Mouse (Mus musculus): ENCODE results near the gene Sf3a1. TPM values are rescaled to one million over a fixed set of nuclear protein-coding genes. Genes with fewer than 3 reads are reported as not detected.

The Sf3a1 gene
- polyA plus RNA-seq, 1 experiment from 2014 or later: 68.7 TPM

GRCm38 (mm10) chr11:4216248-4217000 is 56.3 kb downstream of the Sf3a1 start:
- H3K9ac ChIP-seq: no peak overlapping the region
- H3K36me3 ChIP-seq (ENCODE audit: insufficient read depth): peaks cover 40% of the 10 kb centered on the region; the same call in 1 of the 2 replicates
- no peaks in the 10 kb centered on the region for H3K9me3 ChIP-seq (ENCODE audit: low read depth, low read length)
- DNase-seq (peak; percentile 31), ATAC-seq (ENCODE audit: insufficient read depth) (no peak)
- no peak for TF ChIP-seq CTCF (IDR thresholded peaks at IDR 0.05; ENCODE audit: low read depth)
- H3K27ac ChIP-seq (ENCODE audit: low read depth): 0 out of 2 replicates have a peak overlapping the region, but pooled peaks have one; percentile 9
- no peaks in the 10 kb centered on the region for H3K27me3 ChIP-seq (ENCODE audit: insufficient read depth, low read length)
- no peaks in the 10 kb centered on the region; the same call in 1 of the 2 replicates for H3K4me1 ChIP-seq (ENCODE audit: insufficient read depth)
- no peak overlapping the region for H3K4me2 ChIP-seq
- WGBS: 75% methylated on average over 9 of the region's 9 CpGs
- no peak overlapping the region for H3K4me3 ChIP-seq (ENCODE audit: low read depth, low read length)

DNA sequence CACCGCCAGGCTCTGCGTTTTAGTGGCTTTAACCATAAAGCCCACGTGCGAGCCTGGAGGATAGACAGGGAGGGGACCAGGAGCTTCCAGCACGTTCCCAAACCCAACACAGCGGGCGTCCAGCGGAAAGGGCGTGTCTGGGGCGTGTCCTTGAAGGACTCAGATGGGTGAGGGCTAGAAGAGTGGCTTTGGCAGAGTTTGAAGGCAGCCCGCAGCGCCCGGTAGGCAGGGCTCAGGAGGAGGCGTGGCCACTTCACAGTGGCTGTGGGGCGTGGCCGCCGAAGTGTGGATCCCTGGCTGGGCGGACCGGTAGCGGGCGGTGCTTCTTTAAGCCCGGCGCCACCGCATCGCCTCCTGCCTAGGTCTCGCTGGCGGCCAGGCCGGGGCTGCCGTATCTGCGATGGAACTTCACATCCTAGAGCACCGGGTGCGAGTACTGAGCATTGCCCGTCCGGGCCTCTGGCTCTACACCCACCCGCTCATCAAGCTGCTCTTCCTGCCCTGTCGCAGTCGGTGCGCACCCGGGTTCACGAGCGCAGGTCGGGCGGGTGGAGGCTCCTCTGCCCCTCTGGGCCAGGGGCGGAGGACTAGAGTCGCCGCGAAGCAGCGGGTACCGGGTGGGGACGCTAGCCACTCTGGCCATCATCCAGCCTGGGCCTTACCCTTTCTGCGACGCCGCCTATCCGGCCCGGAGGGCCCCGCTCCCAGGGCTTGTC is 57.9 kb downstream of the Sf3a1 start, which contains the start of gene Castor1:
Castor1 (plus strand) TSS at position 312 of the 716 bp plus-strand sequence.
- Histone ChIP-seq H3K36me3 (ENCODE audit: insufficient read depth) (peaks cover 28% of the 10 kb centered on the region; the same call in 1 of the 2 replicates), H3K9ac (peak within 1 kb of the TSS; percentile 33; the same call in 1 of the 2 replicates), H3K27me3 (ENCODE audit: insufficient read depth, low read length) (no peaks in the 10 kb centered on the region), H3K4me3 (ENCODE audit: low read depth, low read length) (peak within 1 kb of the TSS; percentile 48), H3K9me3 (ENCODE audit: low read depth, low read length) (no peaks in the 10 kb centered on the region), H3K27ac (ENCODE audit: low read depth) (no peak within 1 kb of the TSS), H3K4me2 (peak within 1 kb of the TSS; percentile 90), H3K4me1 (ENCODE audit: insufficient read depth) (no peaks in the 10 kb centered on the region; the same call in 1 of the 2 replicates)
- DNase-seq (peak; percentile 93), ATAC-seq (ENCODE audit: insufficient read depth) (peak; percentile 86)
- no peak for TF ChIP-seq CTCF (IDR thresholded peaks at IDR 0.05; ENCODE audit: low read depth)
- 2% methylated on average over 56 of the region's 56 CpGs for whole genome bisulfite sequencing

- H3K4me1 ChIP-seq (ENCODE audit: insufficient read depth): no peaks in the 10 kb centered on the region; the same call in 1 of the 2 replicates
- H3K36me3 ChIP-seq (ENCODE audit: insufficient read depth): peaks cover 23% of the 10 kb centered on the region; the same call in 1 of the 2 replicates
- no peak for TF ChIP-seq CTCF (IDR thresholded peaks at IDR 0.05; ENCODE audit: low read depth)
- DNase-seq (no peak), ATAC-seq (ENCODE audit: insufficient read depth) (no peak)
- no peaks in the 10 kb centered on the region for H3K27me3 ChIP-seq (ENCODE audit: insufficient read depth, low read length)
- H3K27ac ChIP-seq (ENCODE audit: low read depth): no peak overlapping the region
- H3K9me3 ChIP-seq (ENCODE audit: low read depth, low read length): no peaks in the 10 kb centered on the region
- peak overlapping the region; percentile 33; the same call in 1 of the 2 replicates for H3K9ac ChIP-seq
- 6% methylated on average over 6 of the region's 6 CpGs for WGBS
- H3K4me3 ChIP-seq (ENCODE audit: low read depth, low read length): peak overlapping the region; percentile 48
- H3K4me2 ChIP-seq: peak overlapping the region; percentile 90
Observed at GRCm38 (mm10) chr11:4218637-4219036, 58.5 kb downstream of the Sf3a1 start.

GRCm38 (mm10) chr11:4219317-4219751 is 59.2 kb downstream of the Sf3a1 start:
- 12% methylated on average over 2 of the region's 2 CpGs for WGBS
- H3K4me1 ChIP-seq (ENCODE audit: insufficient read depth): no peaks in the 10 kb centered on the region; the same call in 1 of the 2 replicates
- no peaks in the 10 kb centered on the region for H3K9me3 ChIP-seq (ENCODE audit: low read depth, low read length)
- no peak overlapping the region for H3K4me3 ChIP-seq (ENCODE audit: low read depth, low read length)
- peak; percentile 90 for DNase-seq
- peak; percentile 86 for TF ChIP-seq CTCF (IDR thresholded peaks at IDR 0.05; ENCODE audit: low read depth)
- ATAC-seq (ENCODE audit: insufficient read depth): no peak
- no peak overlapping the region for H3K27ac ChIP-seq (ENCODE audit: low read depth)
- peaks cover 16% of the 10 kb centered on the region; the same call in 1 of the 2 replicates for H3K36me3 ChIP-seq (ENCODE audit: insufficient read depth)
- H3K4me2 ChIP-seq: peak overlapping the region; percentile 90; the same call in 1 of the 2 replicates
- no peaks in the 10 kb centered on the region for H3K27me3 ChIP-seq (ENCODE audit: insufficient read depth, low read length)
- no peak overlapping the region for H3K9ac ChIP-seq

- Histone ChIP-seq H3K4me2 (no peak overlapping the region), H3K4me3 (ENCODE audit: low read depth, low read length) (no peak overlapping the region), H3K36me3 (ENCODE audit: insufficient read depth) (peaks cover 10% of the 10 kb centered on the region; the same call in 1 of the 2 replicates), H3K9ac (no peak overlapping the region), H3K4me1 (ENCODE audit: insufficient read depth) (no peaks in the 10 kb centered on the region; the same call in 1 of the 2 replicates), H3K27me3 (ENCODE audit: insufficient read depth, low read length) (no peaks in the 10 kb centered on the region), H3K9me3 (ENCODE audit: low read depth, low read length) (no peaks in the 10 kb centered on the region), H3K27ac (ENCODE audit: low read depth) (no peak overlapping the region)
- no peak for TF ChIP-seq CTCF (IDR thresholded peaks at IDR 0.05; ENCODE audit: low read depth)
- ATAC-seq (ENCODE audit: insufficient read depth) (no peak), DNase-seq (no peak)
- WGBS: 62% methylated on average over 9 of the region's 9 CpGs
Observed at GRCm38 (mm10) chr11:4219908-4220307, 59.8 kb downstream of the Sf3a1 start.

DNA sequence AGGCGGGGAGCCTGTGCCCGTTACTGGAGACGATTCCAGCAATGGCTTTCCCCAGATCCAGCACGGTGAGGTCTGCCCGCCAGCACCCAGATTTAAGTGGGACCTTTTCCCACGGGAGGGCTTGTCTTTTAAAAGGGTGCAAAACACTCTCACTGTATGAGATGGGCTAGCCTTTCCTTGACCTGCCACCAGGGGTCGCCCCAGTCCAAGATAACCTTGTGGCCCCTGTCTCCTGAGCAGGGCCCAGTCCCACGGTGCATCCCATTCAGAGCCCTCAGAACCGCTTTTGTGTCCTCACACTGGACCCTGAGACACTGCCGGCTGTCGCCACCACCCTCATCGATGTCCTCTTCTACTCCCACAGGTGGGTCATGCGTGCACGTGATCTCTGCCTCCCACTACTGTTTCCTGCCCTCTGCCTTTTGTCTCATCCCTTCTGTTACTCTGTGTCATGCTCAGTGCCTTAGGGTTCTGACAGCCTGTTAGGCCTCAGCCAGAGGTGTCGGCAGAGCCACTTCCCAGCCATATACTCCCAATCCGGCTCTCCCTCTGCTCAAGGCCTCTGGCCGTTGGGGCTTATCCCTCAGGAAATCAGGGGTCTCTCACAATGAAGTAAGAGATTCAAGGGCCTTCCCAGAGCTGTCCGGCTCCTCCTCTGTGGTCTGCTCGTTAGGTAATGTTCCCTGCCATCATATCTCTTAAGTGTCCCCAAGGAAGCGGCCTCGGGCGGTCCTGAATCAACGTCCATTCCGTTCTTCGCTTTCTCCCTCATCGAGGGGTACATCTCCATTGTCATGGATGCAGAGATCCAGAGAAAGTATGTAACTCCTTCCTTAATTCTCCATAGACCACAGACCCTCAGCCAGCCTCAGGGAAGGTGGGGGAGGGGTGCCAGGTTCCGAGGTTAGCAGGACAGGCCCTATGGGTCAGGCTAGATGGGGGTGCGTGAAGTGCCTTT is 60.6 kb downstream of the Sf3a1 start:
- 51% methylated on average over 28 of the region's 28 CpGs for WGBS
- H3K4me3 ChIP-seq (ENCODE audit: low read depth, low read length): no peak overlapping the region
- 0 out of 2 replicates have a peak, but pooled peaks have one; percentile 18 for ATAC-seq (ENCODE audit: insufficient read depth)

More for the DNA sequence above, 60.6 kb downstream of the Sf3a1 start:
- H3K36me3 ChIP-seq (ENCODE audit: insufficient read depth): 0 out of 2 replicates have a peak, but pooled peaks cover 3% of the 10 kb centered on the region
- H3K4me2 ChIP-seq: no peak overlapping the region
- no peaks in the 10 kb centered on the region; the same call in 1 of the 2 replicates for H3K4me1 ChIP-seq (ENCODE audit: insufficient read depth)
- no peak overlapping the region for H3K9ac ChIP-seq
- no peaks in the 10 kb centered on the region for H3K27me3 ChIP-seq (ENCODE audit: insufficient read depth, low read length)
- H3K9me3 ChIP-seq (ENCODE audit: low read depth, low read length): no peaks in the 10 kb centered on the region
- DNase-seq: peak; percentile 77
- no peak overlapping the region for H3K27ac ChIP-seq (ENCODE audit: low read depth)
- TF ChIP-seq CTCF (IDR thresholded peaks at IDR 0.05; ENCODE audit: low read depth): peak; percentile 90

Data from lung, embryonic 14.5 days (tissue).